Mouse (Mus musculus) c-Kit-negative CD71-positive TER-119-positive erythroid progenitor cells, embryonic 14.5 days (primary cell): ENCODE data around the gene Parp9.
"Not testable (repeated sequence)": the region's sequence is repeated elsewhere in the genome, so short reads cannot be mapped to it uniquely, and the experiment has no call there.

Source experiments
- DNase-seq: peaks from one replicate; pipeline ENCODE4 v3.0.0-alpha.2; 2013; ENCODE audit warnings: low read depth, low spot score

The Parp9 gene

DNA sequence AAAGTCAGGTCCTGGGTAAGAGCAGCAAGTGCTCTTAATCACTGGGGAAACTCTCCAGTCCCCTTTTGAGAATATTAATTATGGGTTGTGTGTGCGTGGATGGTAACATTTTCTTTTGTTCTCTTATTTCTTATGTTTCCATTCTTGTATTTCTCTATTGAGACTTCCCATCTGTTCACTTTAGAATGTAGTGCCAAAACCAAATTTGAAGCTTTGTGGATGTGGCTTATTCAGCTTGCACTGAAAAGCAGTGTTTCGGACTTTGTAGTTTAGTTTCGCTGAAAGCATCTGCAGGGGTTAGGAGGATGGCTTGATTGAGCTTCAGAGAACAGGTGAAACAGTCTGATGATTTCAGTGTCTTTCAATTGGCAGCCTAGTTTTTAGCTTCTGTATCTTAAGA is 55.0 kb downstream of the Parp9 start:
- no peak for DNase-seq

DNA sequence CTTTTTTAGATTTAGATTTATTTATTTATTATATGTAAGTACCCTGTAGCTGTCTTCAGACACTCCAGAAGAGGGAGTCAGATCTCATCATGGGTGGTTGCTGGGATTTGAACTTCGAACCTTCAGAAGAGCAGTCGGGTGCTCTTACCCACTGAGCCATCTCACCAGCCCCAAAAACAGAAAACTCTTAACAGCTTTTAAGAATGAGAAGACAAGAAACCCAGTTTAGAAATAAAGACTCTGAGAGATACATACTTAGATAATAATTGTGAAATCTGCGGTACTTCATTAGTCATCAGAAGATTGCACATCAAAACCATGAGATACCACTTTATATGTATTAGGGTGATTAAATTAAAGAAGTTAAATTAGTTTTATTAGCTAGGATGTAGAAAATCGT is 60.6 kb downstream of the Parp9 start:
- not testable (repeated sequence) for DNase-seq

DNA sequence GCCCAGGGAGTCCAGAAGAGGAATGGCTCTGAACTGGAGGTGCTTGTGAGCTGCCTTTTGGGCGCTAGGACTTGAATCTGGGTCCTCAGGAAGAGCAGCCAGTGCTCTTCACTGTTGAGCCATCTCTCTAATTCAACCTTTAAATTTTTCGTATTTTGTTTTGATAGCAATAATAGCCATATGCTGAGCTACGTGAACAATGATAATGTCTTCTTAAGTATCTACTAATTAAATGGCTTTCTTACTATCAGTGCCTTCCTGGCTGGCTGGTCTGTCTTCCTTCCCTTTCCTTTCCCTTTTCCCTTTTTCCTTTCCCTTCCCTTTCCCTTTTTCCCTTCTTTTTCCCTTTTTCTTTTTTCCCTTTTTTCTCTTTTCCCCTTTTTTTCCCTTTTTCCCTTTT is 70.1 kb downstream of the Parp9 start:
- DNase-seq, result no peak

- DNase-seq, result no peak
These were observed 78.1 kb downstream of the Parp9 start for GRCm38 (mm10) chr16:36016335-36016734.
